Mouse (Mus musculus) liver, embryonic 14.5 days (tissue): ENCODE measurements around the gene Tecta. TPM values are rescaled to one million over a fixed set of nuclear protein-coding genes. Genes with fewer than 3 reads are reported as not detected.

Experiments
- ATAC-seq: fragments of 200-750 bp; cut with Nextera tagmentation; 2 replicates; pipeline ENCODE4 v1.8.0; 2017; ENCODE audit warnings: moderate number of reproducible peaks, mild to moderate bottlenecking, moderate library complexity; ENCODE audit not compliant: insufficient read depth
- DNase-seq, 3 experiments: peaks; one replicate each; pipeline ENCODE4 v3.0.0-alpha.2; 2012 to 2013; ENCODE audit warnings: low read depth in 3 of 3, low spot score in 3 of 3
- H3K27ac ChIP-seq: fragments of 300-500 bp; sonication (generic); 2 replicates; pipeline ENCODE4 v1.5.1; 2014; ENCODE audit warnings: moderate library complexity, mild to moderate bottlenecking, control low read depth, inconsistent platforms
- H3K27me3 ChIP-seq: fragments of 300-500 bp; sonication (generic); 2 replicates; pipeline ENCODE4 v1.6.1; 2014; ENCODE audit warnings: mild to moderate bottlenecking, low read length, moderate library complexity; ENCODE audit not compliant: control insufficient read depth, insufficient read depth
- H3K36me3 ChIP-seq: fragments of 300-500 bp; sonication (generic); replicated peaks from 2 replicates; pipeline ENCODE4 v1.6.1; 2014; ENCODE audit warnings: low read depth; ENCODE audit not compliant: control insufficient read depth, insufficient read depth
- H3K4me1 ChIP-seq, 2 experiments: fragments of 200-500 bp in 1 of 2; fragments of 300-500 bp in 1 of 2; sonication (generic) in 1 of 2; replicated peaks; 2 replicates each; pipeline ENCODE4 v1.6.1; 2012 to 2014; ENCODE audit warnings: antibody characterized with exemption in 1 of 2, inconsistent platforms in 1 of 2, low read length in 1 of 2; ENCODE audit not compliant: control insufficient read depth in 2 of 2, insufficient read depth in 2 of 2
- H3K4me2 ChIP-seq: fragments of 300-500 bp; sonication (generic); 2 replicates; pipeline ENCODE4 v1.6.1; 2014; ENCODE audit warnings: low read depth, mild to moderate bottlenecking, control low read depth, moderate library complexity
- H3K4me3 ChIP-seq, 2 experiments: fragments of 200-500 bp in 1 of 2; fragments of 300-500 bp in 1 of 2; sonication (generic) in 1 of 2; 2 replicates each; pipeline ENCODE4 v1.5.1; 2012 to 2014; ENCODE audit warnings: low read depth in 2 of 2, low read length in 2 of 2, mild to moderate bottlenecking in 2 of 2, control low read depth in 1 of 2, inconsistent platforms in 1 of 2, moderate library complexity in 1 of 2; ENCODE audit not compliant: insufficient read depth in 1 of 2
- H3K9ac ChIP-seq: fragments of 300-500 bp; sonication (generic); replicated peaks from 2 replicates; pipeline ENCODE4 v1.6.1; 2014; ENCODE audit warnings: mild to moderate bottlenecking, control low read depth, moderate library complexity
- H3K9me3 ChIP-seq: fragments of 300-500 bp; sonication (generic); 2 replicates; pipeline ENCODE4 v1.6.1; 2016; ENCODE audit warnings: low read length, mixed read lengths; ENCODE audit not compliant: control insufficient read depth
- CTCF ChIP-seq: IDR thresholded peaks from 2 replicates; pipeline ENCODE4 v1.5.1; 2016; ENCODE audit warnings: antibody characterized with exemption, low read depth, control low read depth
- EP300 ChIP-seq: IDR thresholded peaks from 2 replicates; pipeline ENCODE4 v1.6.1; 2016; ENCODE audit warnings: antibody characterized with exemption, low read depth
- WGBS: fragments of 180-500 bp; shearing (Covaris S2); extraction: QIAGEN DNeasy Blood & Tissue Kit; methylation state at CpG from one replicate; pipeline ENCODE4 v1.1.7; 2014; ENCODE audit not compliant: insufficient replicate concordance; 5-methylcytosine and 5-hydroxymethylcytosine counted together
- polyA plus RNA-seq, 2 experiments: library from polyadenylated mRNA; depleted of rRNA in 1 of 2; stranded (reverse) in 1 of 2; unstranded in 1 of 2; fragments of >200 nt; fragmentation: Nextera tagmentation in 1 of 2; extraction: Ambion mirVana in 1 of 2; gene quantifications; 2 replicates each; pipeline versions ENCODE4 v1.2.1 to v1.2.3; 2012 to 2014

Tecta gene
- polyA plus RNA-seq, 2 experiments: 0.05 to 0.28 TPM

- no peaks in the 10 kb centered on the region for H3K27me3 ChIP-seq
- ATAC-seq (no peak), DNase-seq (no peak)
- H3K4me1 ChIP-seq: no peaks in the 10 kb centered on the region; a peak in 1 of 4 replicates
- no peaks in the 10 kb centered on the region for H3K9me3 ChIP-seq
- H3K4me3 ChIP-seq: no peak overlapping the region
- no peak overlapping the region for H3K4me2 ChIP-seq
- H3K36me3 ChIP-seq: no peaks in the 10 kb centered on the region
- no peak overlapping the region for H3K27ac ChIP-seq
- WGBS: 66% methylated on average over 9 of the region's 9 CpGs
- H3K9ac ChIP-seq: no peak overlapping the region
- TF ChIP-seq CTCF (no peak), EP300 (no peak)
These were observed 81.2 kb downstream of the Tecta start for GRCm38 (mm10) chr9:42318455-42318987.

DNA sequence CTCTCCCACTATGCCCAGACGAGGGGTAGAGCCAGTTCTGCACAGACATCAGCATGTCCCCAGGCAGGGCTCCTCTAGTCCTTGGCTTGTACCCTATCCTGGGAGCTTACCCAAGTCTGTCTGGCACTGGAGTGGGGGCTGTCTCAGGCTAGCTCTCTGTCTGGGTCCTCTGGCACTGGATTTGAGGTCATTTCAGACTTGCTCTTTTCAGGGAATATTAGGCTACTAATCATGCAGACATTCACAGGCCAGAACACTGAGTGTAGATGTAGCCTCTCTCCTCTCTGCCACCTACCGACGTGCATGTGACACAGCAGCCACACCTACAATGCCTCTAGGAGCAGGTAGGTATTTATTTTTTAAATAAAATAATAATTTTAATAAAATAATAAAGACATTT, 82.4 kb downstream of the Tecta start:
- DNase-seq: no peak
- ATAC-seq: no peak
- no peaks in the 10 kb centered on the region; a peak in 1 of 4 replicates for H3K4me1 ChIP-seq
- no peak overlapping the region for H3K4me2 ChIP-seq
- H3K36me3 ChIP-seq: no peaks in the 10 kb centered on the region
- H3K27ac ChIP-seq: no peak overlapping the region
- H3K9me3 ChIP-seq: no peaks in the 10 kb centered on the region
- no peaks in the 10 kb centered on the region for H3K27me3 ChIP-seq
- 42% methylated on average over 3 of the region's 3 CpGs for whole genome bisulfite sequencing
- H3K9ac ChIP-seq: no peak overlapping the region
- TF ChIP-seq CTCF: peak; percentile 21; the same call in 1 of the 2 replicates
- TF ChIP-seq EP300: no peak
- no peak overlapping the region for H3K4me3 ChIP-seq

- TF ChIP-seq EP300 (no peak), CTCF (no peak)
- H3K9me3 ChIP-seq: no peaks in the 10 kb centered on the region
- H3K4me2 ChIP-seq: no peak overlapping the region
- H3K4me1 ChIP-seq: no peaks in the 10 kb centered on the region; a peak in 1 of 4 replicates
- 47% methylated on average over 3 of the region's 3 CpGs for WGBS
- H3K36me3 ChIP-seq: no peaks in the 10 kb centered on the region
- H3K27ac ChIP-seq: no peak overlapping the region
- H3K27me3 ChIP-seq: no peaks in the 10 kb centered on the region
- no peak overlapping the region for H3K9ac ChIP-seq
- ATAC-seq (no peak), DNase-seq (no peak)
- H3K4me3 ChIP-seq: no peak overlapping the region
These were observed 83.9 kb downstream of the Tecta start for GRCm38 (mm10) chr9:42315816-42316215.

DNA sequence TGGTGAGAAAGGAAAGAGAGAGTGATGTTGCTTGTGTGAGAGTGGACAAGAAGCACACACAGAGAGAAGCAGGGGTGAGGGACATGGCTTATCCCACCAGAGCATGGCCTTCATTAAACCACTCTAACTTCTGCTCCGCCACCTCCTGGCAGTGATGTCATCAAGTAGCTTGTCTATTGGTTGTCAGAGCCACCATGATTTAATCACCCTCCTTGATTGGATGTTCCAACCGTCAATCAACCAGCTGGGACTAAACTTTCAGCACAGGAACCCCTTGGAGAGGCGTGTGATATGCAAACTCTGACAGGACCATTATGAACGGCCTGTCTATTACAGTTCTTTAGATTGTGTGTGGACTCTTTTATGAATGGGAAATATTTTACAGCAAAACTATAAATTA, 84.8 kb downstream of the Tecta start:
- Histone ChIP-seq H3K36me3 (no peaks in the 10 kb centered on the region), H3K27ac (no peak overlapping the region), H3K27me3 (no peaks in the 10 kb centered on the region), H3K9me3 (no peaks in the 10 kb centered on the region), H3K4me2 (no peak overlapping the region), H3K4me3 (no peak overlapping the region), H3K4me1 (no peaks in the 10 kb centered on the region; a peak in 1 of 4 replicates), H3K9ac (no peak overlapping the region)
- ATAC-seq (no peak), DNase-seq (peak; percentile 14 to 34 (median 22))
- 45% methylated on average over 4 of the region's 4 CpGs for WGBS
- no peak for TF ChIP-seq EP300
- no peak for TF ChIP-seq CTCF

- Histone ChIP-seq H3K27me3 (no peaks in the 10 kb centered on the region), H3K9ac (no peak overlapping the region), H3K4me1 (no peaks in the 10 kb centered on the region; a peak in 1 of 4 replicates), H3K4me2 (no peak overlapping the region), H3K36me3 (no peaks in the 10 kb centered on the region), H3K9me3 (no peaks in the 10 kb centered on the region), H3K4me3 (no peak overlapping the region), H3K27ac (no peak overlapping the region)
- no peak for TF ChIP-seq EP300
- ATAC-seq (no peak), DNase-seq (no peak)
- 54% methylated on average over 6 of the region's 6 CpGs for WGBS
These were observed 85.3 kb downstream of the Tecta start for GRCm38 (mm10) chr9:42314388-42314787.
